Mouse (Mus musculus): ENCODE results near the gene Dhrs11.
"Not testable (repeated sequence)": the region's sequence is repeated elsewhere in the genome, so short reads cannot be mapped to it uniquely, and the experiment has no call there.

Gene Dhrs11

GRCm38 (mm10) chr11:84828516-84829399 is at the start of gene Dhrs11:
Gene Dhrs11 (minus strand): TSS chr11:84828994.
- DNase-seq (ENCODE audit: low spot score), result peak; percentile 95

GRCm38 (mm10) chr11:84876020-84876419 is 47.2 kb upstream of the Dhrs11 start:
- not testable (repeated sequence) for DNase-seq (ENCODE audit: low spot score)

- no peak for DNase-seq (ENCODE audit: low spot score)
Measured at GRCm38 (mm10) chr11:84873042-84873833, 44.4 kb upstream of the Dhrs11 start.

GRCm38 (mm10) chr11:84871548-84872069 is 42.8 kb upstream of the Dhrs11 start:
- DNase-seq (ENCODE audit: low spot score), result no peak

- no peak for DNase-seq (ENCODE audit: low spot score)
Measured at GRCm38 (mm10) chr11:84871046-84871445, 42.3 kb upstream of the Dhrs11 start.

GRCm38 (mm10) chr11:84870337-84871043 is 41.7 kb upstream of the Dhrs11 start, which contains the start of gene Ggnbp2:
Gene Ggnbp2 (minus strand): TSS chr11:84870817.
- DNase-seq (ENCODE audit: low spot score), result peak; percentile 95

GRCm38 (mm10) chr11:84869537-84870232 is 40.9 kb upstream of the Dhrs11 start:
- peak; percentile 94 for DNase-seq (ENCODE audit: low spot score)

- DNase-seq (ENCODE audit: low spot score), result no peak
Measured at GRCm38 (mm10) chr11:84868786-84869259, 40.0 kb upstream of the Dhrs11 start.

GRCm38 (mm10) chr11:84867586-84867985 is 38.8 kb upstream of the Dhrs11 start:
- no peak for DNase-seq (ENCODE audit: low spot score)

- DNase-seq (ENCODE audit: low spot score), result no peak
Measured at GRCm38 (mm10) chr11:84865268-84865667, 36.5 kb upstream of the Dhrs11 start.

- DNase-seq (ENCODE audit: low spot score), result no peak
Measured at GRCm38 (mm10) chr11:84855285-84855684, 26.5 kb upstream of the Dhrs11 start.

GRCm38 (mm10) chr11:84847475-84848090 is 18.8 kb upstream of the Dhrs11 start:
- DNase-seq (ENCODE audit: low spot score), result no peak

GRCm38 (mm10) chr11:84846741-84847474 is 18.1 kb upstream of the Dhrs11 start:
- DNase-seq (ENCODE audit: low spot score), result no peak

GRCm38 (mm10) chr11:84839330-84839729 is 10.5 kb upstream of the Dhrs11 start:
- no peak for DNase-seq (ENCODE audit: low spot score)

GRCm38 (mm10) chr11:84829495-84829894 is 701 bp upstream of the Dhrs11 start:
- not testable (repeated sequence) for DNase-seq (ENCODE audit: low spot score)

GRCm38 (mm10) chr11:84827901-84828503 is 792 bp downstream of the Dhrs11 start:
- DNase-seq (ENCODE audit: low spot score), result no peak

GRCm38 (mm10) chr11:84827492-84827891 is 1.3 kb downstream of the Dhrs11 start:
- DNase-seq (ENCODE audit: low spot score), result no peak

GRCm38 (mm10) chr11:84826185-84826584 is 2.6 kb downstream of the Dhrs11 start:
- peak; percentile 30 for DNase-seq (ENCODE audit: low spot score)

GRCm38 (mm10) chr11:84825261-84825807 is 3.5 kb downstream of the Dhrs11 start:
- DNase-seq (ENCODE audit: low spot score), result no peak
